Mouse (Mus musculus) thymus, adult 2 months (tissue): ENCODE results near the gene Car7. TPM values are rescaled to one million over a fixed set of nuclear protein-coding genes. Genes with fewer than 3 reads are reported as not detected.

Experiments
- DNase-seq: peaks from one replicate; pipeline ENCODE4 v3.0.0; 2021
- H3K27ac ChIP-seq: fragments of 200-500 bp; 2 replicates; pipeline ENCODE4 v1.5.1; 2012; ENCODE audit warnings: low read length, control low read depth; ENCODE audit not compliant: control insufficient read depth, insufficient read depth
- H3K27me3 ChIP-seq: fragments of 200-500 bp; 2 replicates; pipeline ENCODE4 v1.6.1; 2012; ENCODE audit warnings: mild to moderate bottlenecking, low read length, moderate library complexity, mixed read lengths; ENCODE audit not compliant: control insufficient read depth, insufficient read depth
- H3K36me3 ChIP-seq: fragments of 200-500 bp; 2 replicates; pipeline ENCODE4 v1.6.1; 2012; ENCODE audit warnings: mild to moderate bottlenecking, low read length, moderate library complexity; ENCODE audit not compliant: control insufficient read depth, insufficient read depth
- H3K4me1 ChIP-seq: fragments of 200-500 bp; replicated peaks from 2 replicates; pipeline ENCODE4 v1.6.1; 2012; ENCODE audit warnings: low read length; ENCODE audit not compliant: control insufficient read depth, insufficient read depth
- H3K4me3 ChIP-seq: fragments of 200-500 bp; 2 replicates; pipeline ENCODE4 v1.5.1; 2012; ENCODE audit warnings: mild to moderate bottlenecking, low read length, control low read depth, moderate library complexity; ENCODE audit not compliant: control insufficient read depth, insufficient read depth
- CTCF ChIP-seq: fragments of 200-500 bp; IDR thresholded peaks from 2 replicates; pipeline ENCODE4 v1.5.1; 2012; ENCODE audit warnings: mild to moderate bottlenecking, control low read depth, low read length, moderate library complexity, borderline replicate concordance; ENCODE audit not compliant: control insufficient read depth, poor library complexity, insufficient read depth; ENCODE audit errors: extremely low read depth
- POLR2A ChIP-seq: fragments of 200-500 bp; IDR thresholded peaks from 2 replicates; pipeline ENCODE4 v1.6.1; 2012; ENCODE audit warnings: mild to moderate bottlenecking, low read length, control low read depth, moderate library complexity; ENCODE audit not compliant: control insufficient read depth, poor library complexity, insufficient read depth; ENCODE audit errors: extremely low read depth
- WGBS: fragments of 180-500 bp; shearing (Covaris S2); methylation state at CpG from one replicate; pipeline ENCODE4 v1.1.7; 2018; 5-methylcytosine and 5-hydroxymethylcytosine counted together
- polyA plus RNA-seq: library from polyadenylated mRNA; depleted of rRNA; stranded (reverse); fragments of >200 nt; gene quantifications from 2 replicates; pipeline ENCODE4 v1.2.3, GENCODE M21; 2012

Gene Car7
- polyA plus RNA-seq, 1 experiment: 2.8 TPM

DNA sequence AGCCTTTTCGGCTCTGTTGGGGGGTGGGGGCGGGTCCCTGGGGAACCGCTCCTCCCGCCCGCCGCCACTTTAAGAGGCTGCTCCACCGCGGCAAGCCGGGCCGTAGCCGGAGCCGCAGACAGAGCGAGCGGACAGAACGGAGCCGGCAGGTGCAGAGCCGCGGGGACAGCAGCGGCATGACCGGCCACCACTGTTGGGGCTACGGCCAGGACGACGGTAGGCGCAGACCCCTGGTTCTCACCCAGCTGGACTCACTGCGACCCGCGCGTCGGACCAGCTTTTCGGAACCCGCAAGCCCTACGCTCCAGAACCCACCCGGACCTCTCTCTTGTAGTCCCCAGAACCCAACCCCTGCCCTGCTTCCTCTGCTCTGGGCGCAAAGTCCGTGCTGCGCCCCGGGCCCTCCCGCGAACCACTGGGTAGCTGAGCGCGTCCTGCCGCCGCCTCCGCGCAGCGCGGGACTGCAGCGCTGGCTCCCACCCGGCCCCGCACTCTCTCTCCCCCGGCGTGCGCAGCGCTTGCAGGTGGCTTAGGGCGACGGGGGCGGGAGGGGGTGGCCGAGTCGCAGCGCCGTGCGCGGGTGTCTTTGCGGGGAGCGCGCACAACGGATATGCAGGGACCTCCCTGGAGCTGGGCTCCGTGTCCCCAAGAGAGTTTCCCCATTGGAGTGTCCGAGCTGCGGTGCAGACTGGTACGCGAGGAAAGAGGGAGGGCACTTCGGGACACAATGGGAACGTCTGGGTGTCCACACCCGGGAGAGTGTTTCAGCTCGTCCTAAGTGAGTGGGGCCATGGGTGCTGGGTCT lies 6.4 kb downstream of the Car7 start:
- Histone ChIP-seq H3K27me3 (peaks cover 23% of the 10 kb centered on the region), H3K4me1 (peaks cover 7% of the 10 kb centered on the region), H3K27ac (no peak overlapping the region), H3K4me3 (no peak overlapping the region), H3K36me3 (no peaks in the 10 kb centered on the region)
- WGBS: 2% methylated on average over 76 of the region's 76 CpGs
- TF ChIP-seq CTCF (no peak; the same call in 1 of the 2 replicates), POLR2A (no peak)
- DNase-seq: no peak

DNA sequence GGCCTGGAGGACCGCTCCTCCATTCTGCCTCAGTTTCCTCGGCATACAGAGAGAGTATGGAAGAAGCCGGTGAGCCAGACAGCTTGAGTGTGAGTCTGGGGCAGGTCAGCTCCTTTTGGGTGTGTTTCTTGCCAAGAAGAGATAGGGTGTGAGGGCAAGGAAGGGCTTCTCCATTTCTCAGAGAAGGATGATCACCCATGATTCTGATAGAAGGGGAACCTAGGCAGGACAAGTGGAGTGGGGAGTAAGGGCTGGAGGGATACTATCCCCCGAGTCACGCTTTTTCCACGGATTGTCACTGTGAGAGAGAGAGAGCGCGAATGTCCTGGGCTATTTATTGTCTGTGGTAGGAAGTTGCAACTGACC lies 7.0 kb downstream of the Car7 start:
- H3K4me3 ChIP-seq: no peak overlapping the region
- H3K4me1 ChIP-seq: peaks cover 7% of the 10 kb centered on the region
- H3K36me3 ChIP-seq: no peaks in the 10 kb centered on the region
- WGBS: 27% methylated on average over 8 of the region's 8 CpGs
- H3K27ac ChIP-seq: no peak overlapping the region
- peaks cover 23% of the 10 kb centered on the region for H3K27me3 ChIP-seq
- TF ChIP-seq POLR2A (no peak), CTCF (no peak)
- no peak for DNase-seq

DNA sequence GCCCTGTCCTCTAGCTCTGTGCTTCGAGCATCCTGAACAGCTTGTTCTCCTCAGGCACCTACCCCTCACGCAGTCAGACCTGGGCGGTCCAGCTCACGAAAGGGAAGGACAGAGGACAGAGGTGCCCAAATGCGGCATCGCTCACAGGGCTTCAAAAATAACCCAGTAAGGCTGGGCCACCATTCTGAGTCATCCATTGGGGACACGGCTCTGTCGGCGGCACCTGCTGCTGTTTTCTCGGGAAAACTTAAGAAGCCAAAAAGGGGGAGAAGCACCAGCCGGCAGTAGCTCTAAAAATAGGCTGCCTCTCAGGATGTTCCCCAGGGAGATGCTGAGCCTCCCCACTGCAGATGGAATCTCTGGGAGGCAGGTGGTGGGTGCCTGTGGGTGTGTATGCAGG lies 7.7 kb downstream of the Car7 start:
- Histone ChIP-seq H3K4me3 (no peak overlapping the region), H3K27me3 (peaks cover 23% of the 10 kb centered on the region), H3K27ac (no peak overlapping the region), H3K36me3 (no peaks in the 10 kb centered on the region), H3K4me1 (peaks cover 7% of the 10 kb centered on the region)
- no peak for TF ChIP-seq CTCF
- no peak for TF ChIP-seq POLR2A
- DNase-seq: no peak
- 38% methylated on average over 11 of the region's 11 CpGs for WGBS

DNA sequence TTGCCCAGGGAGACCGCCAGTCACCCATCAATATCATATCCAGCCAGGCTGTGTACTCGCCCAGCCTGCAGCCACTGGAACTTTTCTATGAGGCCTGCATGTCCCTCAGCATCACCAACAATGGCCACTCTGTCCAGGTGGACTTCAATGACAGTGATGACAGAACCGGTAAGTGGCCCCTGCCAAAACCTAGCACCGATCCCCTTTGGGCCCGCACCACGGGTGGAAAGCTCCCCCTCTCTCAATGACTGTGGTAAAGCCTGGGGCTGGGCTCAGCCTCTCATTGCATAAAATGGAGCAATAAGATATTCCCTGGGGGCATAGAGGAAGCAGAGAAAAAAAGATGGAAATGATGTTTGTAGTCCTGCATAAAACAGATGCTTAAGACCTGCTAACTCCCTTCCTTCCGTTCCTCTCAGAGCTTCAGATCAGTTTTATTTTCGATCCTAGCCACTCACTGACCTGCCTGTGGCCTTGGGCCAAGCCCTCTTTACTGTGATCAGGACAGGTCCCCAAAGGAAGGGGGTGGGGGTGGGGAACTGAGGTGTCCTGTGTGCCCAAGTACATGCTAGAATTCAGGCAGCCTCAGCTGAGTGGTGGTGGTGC lies 9.1 kb downstream of the Car7 start:
- no peak for DNase-seq
- H3K27me3 ChIP-seq: peaks cover 23% of the 10 kb centered on the region
- no peaks in the 10 kb centered on the region for H3K36me3 ChIP-seq
- WGBS: 92% methylated on average over 8 of the region's 8 CpGs
- H3K27ac ChIP-seq: no peak overlapping the region
- peaks cover 7% of the 10 kb centered on the region for H3K4me1 ChIP-seq
- no peak overlapping the region for H3K4me3 ChIP-seq
- no peak for TF ChIP-seq CTCF

DNA sequence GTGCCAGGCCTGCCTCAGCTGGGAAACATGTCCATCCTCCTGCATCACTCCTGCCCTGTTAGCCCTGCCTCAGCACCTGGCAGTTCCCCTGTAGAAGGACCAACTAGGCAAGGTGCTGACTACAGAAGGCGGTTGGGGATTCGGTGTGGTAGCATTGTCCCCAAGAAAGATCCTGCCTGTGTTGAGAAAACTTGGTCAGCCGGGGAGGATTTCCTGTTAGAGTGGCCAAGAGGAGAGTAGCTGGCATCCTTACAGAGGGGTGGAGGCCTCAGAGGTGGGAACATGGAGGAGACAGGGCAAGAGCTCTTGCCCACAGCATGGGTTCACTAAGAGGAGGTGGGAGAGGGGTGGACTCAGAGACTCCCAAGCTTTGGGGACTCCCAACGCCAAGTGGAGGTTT lies 20.7 kb downstream of the Car7 start:
- Histone ChIP-seq H3K4me1 (no peaks in the 10 kb centered on the region), H3K27me3 (no peaks in the 10 kb centered on the region), H3K36me3 (no peaks in the 10 kb centered on the region), H3K27ac (no peak overlapping the region), H3K4me3 (no peak overlapping the region)
- 86% methylated on average over 4 of the region's 4 CpGs for WGBS
- TF ChIP-seq POLR2A (no peak), CTCF (no peak)
- DNase-seq: no peak

DNA sequence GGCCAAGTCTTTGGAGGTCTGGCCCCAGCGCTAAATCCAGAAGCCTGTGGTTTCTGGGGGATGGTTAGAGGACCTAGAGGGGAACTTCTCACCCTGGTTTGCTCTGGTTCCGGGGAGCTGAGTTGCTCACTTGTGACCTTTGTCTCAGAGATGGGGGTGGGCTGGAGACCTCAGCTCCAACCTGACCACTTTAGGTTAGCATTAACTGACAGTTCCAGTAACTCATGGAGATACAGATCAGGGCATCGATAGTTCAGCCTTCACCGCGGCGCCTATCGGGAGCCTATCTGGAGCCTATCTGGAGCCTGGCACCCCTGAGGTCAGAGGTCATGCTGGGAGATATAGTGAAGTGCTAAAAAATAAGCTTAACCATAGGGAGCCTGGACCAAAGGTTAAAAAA lies 22.7 kb downstream of the Car7 start:
- Histone ChIP-seq H3K4me1 (no peaks in the 10 kb centered on the region), H3K4me3 (no peak overlapping the region), H3K36me3 (no peaks in the 10 kb centered on the region), H3K27ac (no peak overlapping the region), H3K27me3 (no peaks in the 10 kb centered on the region)
- DNase-seq: no peak
- WGBS: 68% methylated on average over 7 of the region's 7 CpGs
- TF ChIP-seq CTCF: no peak
- TF ChIP-seq POLR2A: no peak
